Mouse (Mus musculus) CH12.LX (cell line): ENCODE results near the gene Kcnip4. TPM values are rescaled to one million over a fixed set of nuclear protein-coding genes. Genes with fewer than 3 reads are reported as not detected.

ENCODE experiments used
- DNase-seq: peaks from one replicate; pipeline ENCODE4 v3.0.0-alpha.2; 2013; ENCODE audit errors: extremely low read depth
- H3K27ac ChIP-seq: 2 replicates; pipeline ENCODE4 v1.5.1; 2012; ENCODE audit warnings: low read depth, mild to moderate bottlenecking, control low read depth, moderate library complexity; ENCODE audit not compliant: insufficient read depth
- H3K27me3 ChIP-seq: replicated peaks from 2 replicates; pipeline ENCODE3; 2012; ENCODE audit warnings: inconsistent platforms
- H3K36me3 ChIP-seq, 2 experiments: replicated peaks in 1 of 2; 2 replicates each; pipeline versions ENCODE3 to v1.6.1; 2012; ENCODE audit warnings: inconsistent platforms in 1 of 2, low read length in 1 of 2, mild to moderate bottlenecking in 1 of 2, mixed read lengths in 1 of 2, moderate library complexity in 1 of 2; ENCODE audit not compliant: control insufficient read depth in 1 of 2, insufficient read depth in 1 of 2
- H3K4me1 ChIP-seq, 2 experiments: 2 replicates each; pipeline ENCODE4 v1.6.1; 2012; ENCODE audit warnings: inconsistent platforms in 1 of 2, moderate library complexity in 1 of 2; ENCODE audit not compliant: insufficient read depth in 2 of 2, control insufficient read depth in 1 of 2
- H3K4me2 ChIP-seq: 2 replicates; pipeline ENCODE4 v1.6.1; 2012; ENCODE audit warnings: low read depth, mild to moderate bottlenecking, control low read depth; ENCODE audit not compliant: poor library complexity, insufficient read depth, severe bottlenecking
- H3K4me3 ChIP-seq, 3 experiments: fragments of 150-350 bp in 1 of 3; sonication (generic) in 1 of 3; replicated peaks in 1 of 3; 2 replicates each; pipeline versions ENCODE3 to v1.5.1; 2011 to 2012; ENCODE audit warnings: low read depth in 2 of 3, low read length in 2 of 3, mild to moderate bottlenecking in 2 of 3, moderate library complexity in 2 of 3, control low read depth in 1 of 3, improper control_type of control experiment in 1 of 3, inconsistent platforms in 1 of 3, mixed read lengths in 1 of 3; ENCODE audit not compliant: poor library complexity in 1 of 3
- H3K79me2 ChIP-seq: replicated peaks from 2 replicates; pipeline ENCODE4 v1.6.1; 2012; ENCODE audit warnings: mild to moderate bottlenecking, moderate library complexity; ENCODE audit not compliant: control insufficient read depth, poor library complexity, insufficient read depth, severe bottlenecking; ENCODE audit errors: extremely low read depth
- H3K9ac ChIP-seq: 2 replicates; pipeline ENCODE4 v1.6.1; 2012; ENCODE audit warnings: low read depth, mild to moderate bottlenecking, control low read depth, moderate library complexity; ENCODE audit not compliant: insufficient read depth
- H3K9me3 ChIP-seq: replicated peaks from 2 replicates; pipeline ENCODE3; 2012; ENCODE audit warnings: low read length, inconsistent platforms, mixed read lengths
- CHD2 ChIP-seq: IDR thresholded peaks from 2 replicates; pipeline ENCODE4 v1.6.1; 2011; ENCODE audit warnings: low read length, improper control_type of control experiment
- CTCF ChIP-seq, 2 experiments: IDR thresholded peaks in 1 of 2; conservative IDR thresholded peaks in 1 of 2; 2 replicates each; pipeline ENCODE4 v1.5.1; 2011 to 2012; ENCODE audit warnings: low read depth in 2 of 2, low read length in 2 of 2, improper control_type of control experiment in 1 of 2, inconsistent platforms in 1 of 2, mild to moderate bottlenecking in 1 of 2, moderate library complexity in 1 of 2
- E2F4 ChIP-seq: IDR thresholded peaks from 2 replicates; pipeline ENCODE4 v1.6.1; 2011; ENCODE audit warnings: low read depth, low read length, improper control_type of control experiment; ENCODE audit not compliant: insufficient replicate concordance
- ELF1 ChIP-seq: IDR thresholded peaks from 2 replicates; pipeline ENCODE4 v1.6.1; 2014; ENCODE audit warnings: low read depth, mild to moderate bottlenecking, inconsistent platforms, low read length, improper control_type of control experiment
- EP300 ChIP-seq: IDR thresholded peaks from 2 replicates; pipeline ENCODE4 v1.6.1; 2011; ENCODE audit warnings: low read length, improper control_type of control experiment
- ETS1 ChIP-seq: conservative IDR thresholded peaks from 2 replicates; pipeline ENCODE4 v1.6.1; 2012; ENCODE audit warnings: low read depth, mild to moderate bottlenecking, inconsistent platforms, low read length, improper control_type of control experiment, moderate library complexity
- IRF4 ChIP-seq: IDR thresholded peaks from 2 replicates; pipeline ENCODE4 v1.6.1; 2014; ENCODE audit warnings: low read depth, mild to moderate bottlenecking, inconsistent platforms, low read length, improper control_type of control experiment
- JUN ChIP-seq: IDR thresholded peaks from 2 replicates; pipeline ENCODE4 v1.6.1; 2011; ENCODE audit warnings: low read depth, mild to moderate bottlenecking, low read length, improper control_type of control experiment, moderate library complexity; ENCODE audit not compliant: insufficient read depth
- JUND ChIP-seq: conservative IDR thresholded peaks from 2 replicates; pipeline ENCODE4 v1.6.1; 2011; ENCODE audit warnings: low read depth, low read length, improper control_type of control experiment
- KAT2A ChIP-seq: IDR thresholded peaks from 2 replicates; pipeline ENCODE4 v1.6.1; 2012; ENCODE audit warnings: low read length, improper control_type of control experiment, inconsistent platforms; ENCODE audit not compliant: insufficient replicate concordance
- MAX ChIP-seq: IDR thresholded peaks from 2 replicates; pipeline ENCODE4 v1.6.1; 2011; ENCODE audit warnings: low read length, improper control_type of control experiment
- MAZ ChIP-seq: IDR thresholded peaks from 2 replicates; pipeline ENCODE4 v1.6.1; 2012; ENCODE audit warnings: low read depth, mild to moderate bottlenecking, inconsistent platforms, low read length, improper control_type of control experiment, moderate library complexity
- MXI1 ChIP-seq: IDR thresholded peaks from 2 replicates; pipeline ENCODE4 v1.6.1; 2011; ENCODE audit warnings: mild to moderate bottlenecking, low read depth, low read length, improper control_type of control experiment
- POLR2A ChIP-seq: IDR thresholded peaks from 2 replicates; pipeline ENCODE4 v1.6.1; 2011; ENCODE audit warnings: low read depth, mild to moderate bottlenecking, improper control_type of control experiment, low read length
- POLR2AphosphoS2 ChIP-seq: IDR thresholded peaks from 2 replicates; pipeline ENCODE4 v1.6.1; 2011; ENCODE audit warnings: low read depth, low read length, improper control_type of control experiment
- SIN3A ChIP-seq: IDR thresholded peaks from 2 replicates; pipeline ENCODE4 v1.6.1; 2012; ENCODE audit warnings: low read length, improper control_type of control experiment, inconsistent platforms
- TBP ChIP-seq: conservative IDR thresholded peaks from 2 replicates; pipeline ENCODE4 v1.6.1; 2011; ENCODE audit warnings: low read depth, low read length, improper control_type of control experiment
- UBTF ChIP-seq: IDR thresholded peaks from 2 replicates; pipeline ENCODE4 v1.6.1; 2012; ENCODE audit warnings: low read depth, mild to moderate bottlenecking, inconsistent platforms, low read length, improper control_type of control experiment, moderate library complexity
- ZNF384 ChIP-seq: IDR thresholded peaks from 2 replicates; pipeline ENCODE4 v1.6.1; 2012; ENCODE audit warnings: low read depth, low read length, improper control_type of control experiment, inconsistent platforms
- dilution Hi-C: fragments of 300-500 bp; cut with MboI; formaldehyde crosslinking; loops from 2 replicates; pipeline ENCODE4 v1.14.3; 2020; ENCODE audit warnings: low sequenced_read_pairs; ENCODE audit not compliant: extremely low pct_unique_long_range_greater_than_20kb, extremely low pct_ligation_motif_present
- in situ Hi-C: fragments of 300-500 bp; cut with MboI; formaldehyde crosslinking; loops from 3 replicates; pipeline ENCODE4 v1.14.3; 2019; ENCODE audit warnings: low sequenced_read_pairs, low pct_ligation_motif_present, low pct_unique_long_range_greater_than_20kb, mixed read lengths
- polyA plus RNA-seq: library from polyadenylated mRNA; unstranded; fragments of >175 nt; gene quantifications from 2 replicates; pipeline ENCODE4 v1.2.1, GENCODE M21; 2012; ENCODE audit warnings: low read depth; ENCODE audit not compliant: insufficient read length
- total RNA-seq, 2 experiments: library from RNA; depleted of rRNA; stranded (reverse); fragments of 300-350 nt in 1 of 2; fragments of >200 nt in 1 of 2; gene quantifications; 2 replicates each; pipeline ENCODE4 v1.2.3; 2012 to 2014

The Kcnip4 gene
- total and polyA plus RNA-seq, 3 experiments, result 0.80 TPM; not detected in 2

DNA sequence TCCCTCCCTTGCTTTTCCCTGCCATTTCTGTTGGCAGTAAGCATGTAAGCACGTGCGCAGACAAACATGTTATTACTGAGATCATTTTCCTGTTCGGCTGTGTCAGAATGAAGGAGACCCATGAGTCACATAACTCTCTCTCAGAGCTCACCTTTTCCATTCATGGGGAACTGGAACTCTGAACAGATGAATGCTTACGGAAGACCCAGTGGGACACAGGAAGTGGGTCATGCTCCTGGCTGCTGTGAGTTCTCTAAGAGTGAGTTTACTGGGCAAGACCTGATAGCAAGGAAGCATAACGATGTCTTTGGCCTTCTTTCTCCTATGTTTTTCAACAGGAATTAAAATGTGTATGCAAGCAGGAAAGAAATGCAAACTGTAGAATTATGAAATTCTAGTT lies 917.8 kb downstream of the Kcnip4 start:
- H3K27ac ChIP-seq, result no peak overlapping the region
- TF ChIP-seq EP300 (no peak), POLR2AphosphoS2 (no peak), SIN3A (no peak), MAZ (no peak), JUND (no peak)
- no peaks in the 10 kb centered on the region for H3K79me2 ChIP-seq
- H3K36me3 ChIP-seq, result no peaks in the 10 kb centered on the region
- peaks cover 9% of the 10 kb centered on the region for H3K9me3 ChIP-seq
- H3K4me1 ChIP-seq, result no peaks in the 10 kb centered on the region
- H3K9ac ChIP-seq, result no peak overlapping the region
- no peaks in the 10 kb centered on the region for H3K27me3 ChIP-seq
- dilution Hi-C loops, result no loop called here
- H3K4me3 ChIP-seq, result no peak overlapping the region
- DNase-seq, result no peak
- in situ Hi-C loops, result no loop called here
- no peak overlapping the region for H3K4me2 ChIP-seq

- Histone ChIP-seq H3K9me3 (peaks cover 8% of the 10 kb centered on the region), H3K4me2 (no peak overlapping the region), H3K4me3 (no peak overlapping the region), H3K9ac (no peak overlapping the region), H3K79me2 (no peaks in the 10 kb centered on the region), H3K27me3 (no peaks in the 10 kb centered on the region), H3K4me1 (no peaks in the 10 kb centered on the region), H3K27ac (no peak overlapping the region), H3K36me3 (no peaks in the 10 kb centered on the region)
- in situ Hi-C loops (no loop called here), dilution Hi-C loops (no loop called here)
- DNase-seq, result no peak
- TF ChIP-seq JUND (no peak), MXI1 (no peak), JUN (no peak), IRF4 (no peak), KAT2A (no peak), CHD2 (no peak), ETS1 (no peak), TBP (no peak), ZNF384 (no peak), UBTF (no peak), CTCF (conservative IDR thresholded peaks at IDR 0.05 in 1 of 2, IDR thresholded peaks at IDR 0.05 in 1 of 2; ENCODE audit: low read depth in 2 of 2, low read length in 2 of 2) (no peak), E2F4 (no peak), POLR2A (no peak), MAX (no peak), ELF1 (no peak), POLR2AphosphoS2 (no peak)
These were observed 918.4 kb downstream of the Kcnip4 start for GRCm38 (mm10) chr5:48606281-48606680.
